9 mouse cellular contexts compared by ENCODE assay signal in genomic region chr3:102242854-102243253, GRCm38 (mm10). TPM values are rescaled to one million over a fixed set of nuclear protein-coding genes. Genes with fewer than 3 reads are reported as not detected.
A peak's percentile ranks its signal among the peaks of the same experiment; 100 is the strongest.
DNase-seq lines count a peak whose midpoint lies in the region; ATAC-seq and TF ChIP-seq lines count a peak whose summit lies in the region.
"Had no signal": no experiment of that assay in that cellular context is flagged by ENCODE, and none has a peak within 500 bp of the region (broad histone marks: within the 10 kb centered on the region; RNA-seq: fewer than 3 reads in every experiment).

No protein-coding gene starts in this region.

- H3K4me1 ChIP-seq in forebrain, embryonic 13.5 days: no peaks in the 10 kb centered on the region
- H3K4me1 ChIP-seq in forebrain, embryonic 10.5 days: no peaks in the 10 kb centered on the region
- no peaks in the 10 kb centered on the region for H3K4me1 ChIP-seq in heart, postnatal 0 days (ENCODE audit: control insufficient read depth, insufficient read depth)
- H3K4me1 ChIP-seq: megakaryocyte, embryonic 14.5 days had no signal

- TF ChIP-seq EP300 in heart, postnatal 0 days (IDR thresholded peaks at IDR 0.05; ENCODE audit: low read depth): no peak

- DNase-seq in forebrain, embryonic 10.5 days (ENCODE audit: extremely low spot score, low spot score): no peak
- DNase-seq in 3134 (ENCODE audit: extremely low read depth, insufficient read length, low spot score): peak; percentile 38
- peak; percentile 41 for DNase-seq in cerebellum, adult 9-10 months
- DNase-seq in heart, postnatal 0 days (ENCODE audit: low spot score): peak; percentile 69
- DNase-seq in left cerebral cortex, adult 8-10 months (ENCODE audit: low spot score in 2 of 2): peak; percentile 12 to 20
- DNase-seq in right cerebral cortex, adult 2 months (ENCODE audit: low spot score in 2 of 2): peak; percentile 44 to 46
- DNase-seq in gastrocnemius, adult 8-10 months (ENCODE audit: low spot score in 2 of 2): no peak

- no peak overlapping the region for H3K9ac ChIP-seq in forebrain, embryonic 13.5 days
- no peak overlapping the region for H3K9ac ChIP-seq in heart, postnatal 0 days (replicated peaks; ENCODE audit: low read depth, low read length)

- ATAC-seq in forebrain, embryonic 13.5 days: peak; percentile 77; the same call in 1 of the 2 replicates
- no peak for ATAC-seq in heart, postnatal 0 days (ENCODE audit: insufficient read depth, low read depth)

- H3K4me3 ChIP-seq in forebrain, embryonic 13.5 days: no peak overlapping the region
- no peak overlapping the region for H3K4me3 ChIP-seq in forebrain, embryonic 10.5 days
- H3K4me3 ChIP-seq in heart, postnatal 0 days (ENCODE audit: low read depth, low read length): no peak overlapping the region
- H3K4me3 ChIP-seq: megakaryocyte, embryonic 14.5 days had no signal

- H3K36me3 ChIP-seq in forebrain, embryonic 13.5 days (ENCODE audit: poor library complexity, severe bottlenecking): no peaks in the 10 kb centered on the region
- H3K36me3 ChIP-seq in forebrain, embryonic 10.5 days (replicated peaks): no peaks in the 10 kb centered on the region
- H3K36me3 ChIP-seq in heart, postnatal 0 days (replicated peaks; ENCODE audit: control insufficient read depth, insufficient read depth, low read length): no peaks in the 10 kb centered on the region

- no peaks in the 10 kb centered on the region for H3K27me3 ChIP-seq in forebrain, embryonic 13.5 days
- H3K27me3 ChIP-seq in forebrain, embryonic 10.5 days (ENCODE audit: poor library complexity, severe bottlenecking): no peaks in the 10 kb centered on the region
- H3K27me3 ChIP-seq in heart, postnatal 0 days (ENCODE audit: control insufficient read depth, insufficient read depth, low read length): no peaks in the 10 kb centered on the region
- H3K27me3 ChIP-seq: megakaryocyte, embryonic 14.5 days had no signal

- no peak overlapping the region for H3K4me2 ChIP-seq in forebrain, embryonic 13.5 days
- H3K4me2 ChIP-seq in heart, postnatal 0 days (ENCODE audit: low read depth, low read length): no peak overlapping the region

- H3K27ac ChIP-seq in forebrain, embryonic 13.5 days: no peak overlapping the region
- no peak overlapping the region for H3K27ac ChIP-seq in forebrain, embryonic 10.5 days
- H3K27ac ChIP-seq in heart, postnatal 0 days (ENCODE audit: low read depth): no peak overlapping the region

- peak; percentile 63 for TF ChIP-seq CTCF in heart, postnatal 0 days (IDR thresholded peaks at IDR 0.05; ENCODE audit: low read depth)

- peaks cover 4% of the 10 kb centered on the region for H3K9me3 ChIP-seq in forebrain, embryonic 13.5 days (replicated peaks)
- H3K9me3 ChIP-seq in forebrain, embryonic 10.5 days: peaks cover 12% of the 10 kb centered on the region
- no peaks in the 10 kb centered on the region; the same call in 1 of the 2 replicates for H3K9me3 ChIP-seq in heart, postnatal 0 days (replicated peaks; ENCODE audit: control insufficient read depth, low read length)

- 66% methylated on average over 5 of the region's 5 CpGs for WGBS in forebrain, embryonic 13.5 days
- 65% methylated on average over 5 of the region's 5 CpGs for WGBS in forebrain, embryonic 10.5 days
- WGBS in heart, postnatal 0 days: 35% methylated on average over 5 of the region's 5 CpGs

RNA-seq across cellular contexts. Expression of gene Vangl1, which starts 38.4 kb away (rescaled TPM):
- 3.7 and 5.1 TPM in 2 replicates for polyA plus RNA-seq in forebrain, embryonic 13.5 days (2015; fragmentation: Nextera tagmentation; extraction: Ambion mirVana)
- polyA plus RNA-seq in forebrain, embryonic 10.5 days (2016; fragmentation: Nextera tagmentation; extraction: Ambion mirVana): 9.5 and 11.0 TPM in 2 replicates
- total RNA-seq in heart, postnatal 0 days (2014; rRNA removed; ENCODE audit: low replicate concordance): 25.5 and 37.5 TPM in 2 replicates
- polyA plus RNA-seq in heart, postnatal 0 days (2015; fragmentation: Nextera tagmentation; extraction: Ambion mirVana): 10.8 and 12.4 TPM in 2 replicates
- 1 to 10 TPM; 3.7 to 9.5 (median 7.0) TPM for total RNA-seq in left cerebral cortex, adult 8-10 months (2022)
- 1 to 10 TPM in 3 of 4 experiments, under 1 TPM in 1; 0.70 to 2.0 (median 1.2) TPM for total RNA-seq in gastrocnemius, adult 8-10 months (2022)

Comparison
In these comparisons a context has a peak if more than half of its experiments do, and no peak if none do; other contexts are left out.
1. DNase-seq: peak in 3134 (single experiment), cerebellum, adult 9-10 months (single experiment), heart, postnatal 0 days (single experiment), left cerebral cortex, adult 8-10 months (2 of 2) and right cerebral cortex, adult 2 months (2 of 2); none in forebrain, embryonic 10.5 days (single experiment) and gastrocnemius, adult 8-10 months (0 of 2).